Mouse (Mus musculus) embryonic facial prominence, embryonic 15.5 days (tissue): Measurements from ENCODE around the gene Trmt2a. TPM values are rescaled to one million over a fixed set of nuclear protein-coding genes. Genes with fewer than 3 reads are reported as not detected.

ENCODE experiments used
- ATAC-seq: fragments of 200-750 bp; cut with Nextera tagmentation; 2 replicates; pipeline ENCODE4 v1.8.0; 2017; ENCODE audit warnings: low read depth, moderate TSS enrichment; ENCODE audit not compliant: insufficient number of reproducible peaks, low FRiP score, low TSS enrichment
- H3K27ac ChIP-seq: fragments of 300-500 bp; sonication (generic); replicated peaks from 2 replicates; pipeline ENCODE4 v1.5.1; 2015; ENCODE audit warnings: mild to moderate bottlenecking, inconsistent platforms
- H3K27me3 ChIP-seq: fragments of 300-500 bp; sonication (generic); 2 replicates; pipeline ENCODE4 v1.6.1; 2015; ENCODE audit warnings: inconsistent platforms
- H3K36me3 ChIP-seq: fragments of 300-500 bp; sonication (generic); 2 replicates; pipeline ENCODE4 v1.6.1; 2015; ENCODE audit warnings: mild to moderate bottlenecking, inconsistent platforms
- H3K4me1 ChIP-seq: fragments of 300-500 bp; sonication (generic); 2 replicates; pipeline ENCODE4 v1.6.1; 2015; ENCODE audit warnings: inconsistent platforms
- H3K4me2 ChIP-seq: fragments of 300-500 bp; sonication (generic); replicated peaks from 2 replicates; pipeline ENCODE4 v1.6.1; 2015; ENCODE audit warnings: mild to moderate bottlenecking, inconsistent platforms
- H3K4me3 ChIP-seq: fragments of 300-500 bp; sonication (generic); replicated peaks from 2 replicates; pipeline ENCODE4 v1.5.1; 2015; ENCODE audit warnings: mild to moderate bottlenecking, inconsistent platforms
- H3K9ac ChIP-seq: fragments of 300-500 bp; sonication (generic); 2 replicates; pipeline ENCODE4 v1.6.1; 2015; ENCODE audit warnings: inconsistent platforms
- H3K9me3 ChIP-seq: fragments of 300-500 bp; sonication (generic); replicated peaks from 2 replicates; pipeline ENCODE4 v1.6.1; 2016; ENCODE audit warnings: inconsistent platforms
- WGBS: fragments of 180-500 bp; shearing (Covaris S2); methylation state at CpG from one replicate; pipeline ENCODE4 v1.1.7; 2015; 5-methylcytosine and 5-hydroxymethylcytosine counted together
- polyA plus RNA-seq: library from polyadenylated mRNA; unstranded; fragments of >200 nt; fragmentation: Nextera tagmentation; extraction: Ambion mirVana; gene quantifications from 2 replicates; pipeline ENCODE4 v1.2.1, GENCODE M21; 2015

Trmt2a gene
- polyA plus RNA-seq, 1 experiment from 2014 or later, result 114 TPM

- Histone ChIP-seq H3K4me3 (peak overlapping the region; percentile 87), H3K36me3 (peaks cover 20% of the 10 kb centered on the region), H3K9me3 (no peaks in the 10 kb centered on the region), H3K27me3 (no peaks in the 10 kb centered on the region), H3K4me2 (no peak overlapping the region), H3K4me1 (peaks cover 53% of the 10 kb centered on the region), H3K27ac (no peak overlapping the region), H3K9ac (no peak overlapping the region)
- WGBS, result 16% methylated on average over 1 of the region's 1 CpGs
- ATAC-seq, result no peak
Measured at GRCm38 (mm10) chr16:18233451-18233850, 15.0 kb upstream of the Trmt2a start.

GRCm38 (mm10) chr16:18233919-18234670, 14.4 kb upstream of the Trmt2a start:
- Histone ChIP-seq H3K27ac (peak overlapping the region; percentile 91), H3K4me1 (peaks cover 53% of the 10 kb centered on the region), H3K4me2 (peak overlapping the region; percentile 76), H3K4me3 (peak overlapping the region; percentile 87), H3K27me3 (no peaks in the 10 kb centered on the region), H3K9me3 (no peaks in the 10 kb centered on the region), H3K9ac (peak overlapping the region; percentile 81), H3K36me3 (peaks cover 23% of the 10 kb centered on the region)
- 11% methylated on average over 13 of the region's 13 CpGs for WGBS
- no peak for ATAC-seq

- Histone ChIP-seq H3K4me2 (peak within 1 kb of the TSS; percentile 76), H3K9ac (peak within 1 kb of the TSS; percentile 81), H3K27me3 (no peaks in the 10 kb centered on the region), H3K9me3 (no peaks in the 10 kb centered on the region), H3K27ac (peak within 1 kb of the TSS; percentile 91), H3K4me1 (peaks cover 45% of the 10 kb centered on the region), H3K4me3 (peak within 1 kb of the TSS; percentile 87), H3K36me3 (peaks cover 29% of the 10 kb centered on the region)
- under 1% methylated on average over 59 of the region's 79 CpGs for WGBS
- peak; percentile 88 for ATAC-seq
Measured at GRCm38 (mm10) chr16:18234671-18235388, 13.6 kb upstream of the Trmt2a start, which contains the start of gene Zdhhc8. Gene Zdhhc8, minus strand, starts transcription at chr16:18235136.

DNA sequence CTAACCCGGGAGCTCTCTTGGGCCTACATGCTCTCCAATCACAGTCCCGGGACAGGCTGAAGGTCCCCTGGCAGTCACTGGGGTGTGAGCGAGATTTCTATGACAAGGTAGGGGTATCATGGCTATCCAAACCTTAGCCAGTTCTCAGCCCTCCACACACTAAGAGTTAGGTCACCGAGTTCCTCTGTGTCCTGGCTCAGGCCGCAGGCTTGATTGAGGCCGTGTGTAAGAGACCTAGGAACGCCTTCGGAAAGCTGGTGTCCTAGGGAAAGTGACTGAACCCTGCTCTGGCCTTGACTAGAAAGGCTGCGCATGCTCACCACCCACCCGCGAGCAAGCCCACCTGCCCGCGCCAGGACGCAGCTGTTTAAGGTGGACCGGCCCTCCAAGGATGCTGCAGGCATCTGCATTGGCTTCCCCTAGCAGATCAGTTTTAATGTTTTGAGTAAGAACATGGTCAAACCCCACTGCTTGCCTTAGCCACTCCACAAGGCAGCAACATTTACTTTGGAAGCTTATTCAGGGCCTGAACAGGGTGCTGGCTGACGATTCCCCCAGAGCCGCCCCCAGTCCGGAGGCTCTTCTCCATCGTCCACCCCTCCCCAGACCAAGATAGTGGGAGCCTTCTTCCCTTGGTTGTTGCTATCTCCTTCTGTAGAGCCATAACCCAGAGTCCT, 13.0 kb upstream of the Trmt2a start:
- Histone ChIP-seq H3K27ac (peak overlapping the region; percentile 91), H3K9me3 (no peaks in the 10 kb centered on the region), H3K36me3 (peaks cover 36% of the 10 kb centered on the region), H3K9ac (peak overlapping the region; percentile 81), H3K4me1 (peaks cover 38% of the 10 kb centered on the region), H3K27me3 (no peaks in the 10 kb centered on the region), H3K4me2 (peak overlapping the region; percentile 76), H3K4me3 (peak overlapping the region; percentile 87)
- ATAC-seq, result peak; percentile 68
- WGBS, result 3% methylated on average over 19 of the region's 19 CpGs

DNA sequence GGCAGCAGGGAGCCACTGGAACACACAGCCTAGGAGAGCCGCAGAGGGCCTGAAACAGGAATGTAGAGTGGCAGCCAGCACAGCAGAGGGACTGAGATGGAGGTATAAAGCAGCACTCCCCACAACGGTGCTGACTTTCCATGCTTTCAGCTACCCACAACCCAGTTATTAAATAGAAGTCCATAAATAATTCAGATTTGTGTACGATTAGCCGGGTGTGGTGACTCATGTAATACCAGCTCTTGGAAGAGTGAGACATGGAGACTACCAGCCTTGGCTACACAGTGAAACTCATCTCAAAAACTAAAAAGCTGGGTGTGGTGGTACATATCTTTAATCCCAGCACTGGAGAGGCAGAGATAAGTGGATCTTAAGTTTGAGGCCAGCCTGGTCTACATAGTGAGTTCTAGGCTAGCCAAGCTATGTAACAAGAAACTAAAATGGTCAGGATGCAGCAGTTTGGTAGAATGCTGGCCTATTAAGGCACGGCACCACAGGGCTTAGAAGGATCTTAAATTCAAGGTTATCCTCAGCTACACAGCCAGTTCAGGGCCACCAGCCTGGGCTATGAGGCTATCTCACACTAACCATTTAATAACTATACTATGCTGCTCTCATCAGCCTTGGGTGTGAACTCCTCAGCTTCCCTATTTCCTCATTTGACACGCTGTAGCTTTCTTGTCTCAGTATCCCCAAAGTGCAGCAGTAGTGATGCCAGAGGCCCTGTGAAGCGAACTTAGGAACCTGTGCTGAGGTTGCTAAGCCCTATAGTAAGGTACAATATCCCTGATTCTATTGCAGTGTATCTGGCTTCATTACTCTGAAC, 11.6 kb upstream of the Trmt2a start:
- Histone ChIP-seq H3K4me2 (no peak overlapping the region), H3K9ac (no peak overlapping the region), H3K9me3 (no peaks in the 10 kb centered on the region), H3K36me3 (peaks cover 49% of the 10 kb centered on the region), H3K27me3 (no peaks in the 10 kb centered on the region), H3K4me3 (no peak overlapping the region), H3K27ac (peak overlapping the region; percentile 91), H3K4me1 (peaks cover 31% of the 10 kb centered on the region)
- no peak for ATAC-seq
- WGBS, result 69% methylated on average over 7 of the region's 7 CpGs

DNA sequence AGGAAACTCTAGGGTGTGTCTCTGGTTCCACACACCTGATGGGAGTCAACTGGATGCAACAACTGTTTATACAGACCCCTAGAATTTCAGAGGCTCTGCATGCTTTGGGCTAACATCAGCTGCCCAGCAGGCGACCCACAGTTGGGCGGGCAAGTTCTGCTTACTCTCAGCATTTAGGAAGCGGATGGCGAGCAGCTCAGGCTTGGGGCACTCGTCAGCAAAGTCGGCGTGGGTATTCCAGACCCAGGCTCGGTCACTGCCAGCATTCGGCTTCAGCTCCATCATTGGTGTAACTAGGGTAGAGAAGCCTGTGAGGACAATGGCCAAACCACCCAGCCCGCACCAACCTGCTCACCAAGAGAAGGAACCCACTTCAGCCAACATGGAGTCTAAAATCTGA, 6.9 kb upstream of the Trmt2a start:
- peaks cover 6% of the 10 kb centered on the region for H3K4me1 ChIP-seq
- H3K9me3 ChIP-seq, result no peaks in the 10 kb centered on the region
- no peak overlapping the region for H3K4me3 ChIP-seq
- WGBS, result 94% methylated on average over 10 of the region's 10 CpGs
- no peak overlapping the region for H3K9ac ChIP-seq
- ATAC-seq, result no peak
- peaks cover 96% of the 10 kb centered on the region for H3K36me3 ChIP-seq
- no peak overlapping the region for H3K4me2 ChIP-seq
- no peak overlapping the region for H3K27ac ChIP-seq
- H3K27me3 ChIP-seq, result no peaks in the 10 kb centered on the region

GRCm38 (mm10) chr16:18247521-18248399, 719 bp upstream of the Trmt2a start:
- Histone ChIP-seq H3K4me2 (peak overlapping the region; percentile 84), H3K27me3 (no peaks in the 10 kb centered on the region), H3K36me3 (peaks cover 64% of the 10 kb centered on the region), H3K9me3 (no peaks in the 10 kb centered on the region), H3K9ac (peak overlapping the region; percentile 72), H3K27ac (peak overlapping the region; percentile 96), H3K4me3 (peak overlapping the region; percentile 67), H3K4me1 (peaks cover 39% of the 10 kb centered on the region)
- WGBS, result under 1% methylated on average over 33 of the region's 33 CpGs
- no peak for ATAC-seq

- no peaks in the 10 kb centered on the region for H3K27me3 ChIP-seq
- no peaks in the 10 kb centered on the region for H3K9me3 ChIP-seq
- H3K27ac ChIP-seq, result peak overlapping the region; percentile 96
- H3K4me2 ChIP-seq, result peak overlapping the region; percentile 84
- H3K36me3 ChIP-seq, result peaks cover 64% of the 10 kb centered on the region
- 0 out of 2 replicates have a peak, but pooled peaks have one; percentile 1 for ATAC-seq
- H3K4me1 ChIP-seq, result peaks cover 39% of the 10 kb centered on the region
- H3K4me3 ChIP-seq, result peak overlapping the region; percentile 67
- 4% methylated on average over 27 of the region's 27 CpGs for WGBS
- peak overlapping the region; percentile 80 for H3K9ac ChIP-seq
Measured at GRCm38 (mm10) chr16:18249364-18249967, 987 bp downstream of the Trmt2a start.

DNA sequence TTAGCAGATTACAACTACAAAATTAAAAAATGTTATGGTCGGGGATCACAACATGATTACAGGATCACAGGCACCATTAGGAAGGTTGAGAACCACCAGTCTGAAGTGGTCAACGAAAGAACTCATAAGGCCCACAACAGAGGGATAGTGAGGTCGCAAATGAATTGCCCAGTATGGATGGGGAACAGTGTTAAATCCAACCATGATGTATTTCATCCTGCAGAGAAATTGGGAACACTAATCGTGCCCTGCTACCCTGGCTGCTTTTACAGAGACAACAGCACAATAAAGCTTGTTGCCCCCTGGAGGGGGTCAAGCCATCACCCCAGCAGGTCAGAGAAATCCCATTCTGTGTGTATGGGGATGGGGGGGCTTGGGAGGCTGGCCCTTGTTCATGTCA, 1.8 kb downstream of the Trmt2a start:
- H3K27me3 ChIP-seq, result no peaks in the 10 kb centered on the region
- peak overlapping the region; percentile 67 for H3K4me3 ChIP-seq
- ATAC-seq, result no peak
- peaks cover 39% of the 10 kb centered on the region for H3K4me1 ChIP-seq
- peaks cover 63% of the 10 kb centered on the region for H3K36me3 ChIP-seq
- H3K9ac ChIP-seq, result peak overlapping the region; percentile 80; the same call in 1 of the 2 replicates
- H3K27ac ChIP-seq, result peak overlapping the region; percentile 96; the same call in 1 of the 2 replicates
- H3K9me3 ChIP-seq, result no peaks in the 10 kb centered on the region
- WGBS, result 62% methylated on average over 4 of the region's 4 CpGs
- peak overlapping the region; percentile 84 for H3K4me2 ChIP-seq
